Mouse (Mus musculus) ovary, adult 18-20 months (tissue): ENCODE data around the gene Aldh3a1.

Experiments
- DNase-seq: peaks from one replicate; pipeline ENCODE4 v3.0.0; 2022; ENCODE audit warnings: low spot score, mixed read lengths

Gene Aldh3a1

GRCm38 (mm10) chr11:61236015-61236414 lies 28.7 kb downstream of the Aldh3a1 start:
- no peak for DNase-seq

GRCm38 (mm10) chr11:61244406-61244805 lies 37.1 kb downstream of the Aldh3a1 start:
- DNase-seq: no peak

- DNase-seq: no peak
Observed at GRCm38 (mm10) chr11:61251741-61252140, 44.4 kb downstream of the Aldh3a1 start.

- no peak for DNase-seq
Observed at GRCm38 (mm10) chr11:61252807-61253206, 45.5 kb downstream of the Aldh3a1 start.

- no peak for DNase-seq
Observed at GRCm38 (mm10) chr11:61259106-61259505, 51.8 kb downstream of the Aldh3a1 start.

GRCm38 (mm10) chr11:61262516-61262915 lies 55.2 kb downstream of the Aldh3a1 start:
- no peak for DNase-seq

- DNase-seq: no peak
Observed at GRCm38 (mm10) chr11:61263841-61264240, 56.5 kb downstream of the Aldh3a1 start.

GRCm38 (mm10) chr11:61266551-61267533 lies 59.5 kb downstream of the Aldh3a1 start, which contains the start of gene Aldh3a2:
Gene Aldh3a2 (minus strand): TSS chr11:61267464.
- DNase-seq: peak; percentile 92
